Mouse (Mus musculus): Measurements from ENCODE around the gene Fkbp7. TPM values are rescaled to one million over a fixed set of nuclear protein-coding genes. Genes with fewer than 3 reads are reported as not detected.

Gene Fkbp7
- total RNA-seq (2021): 10 to 100 TPM; 41.3 to 46.0 TPM
- long read RNA-seq, experiment 1, transcript Fkbp7-201 (4 exons, 860 nt): major isoform, 14 of 23 reads
- long read RNA-seq, experiment 1, partial matches to known transcripts: 2 of 23 reads
- long read RNA-seq, experiment 1, other reads (novel, unspliced or antisense): 7 of 23 reads
- long read RNA-seq, experiment 2, transcript Fkbp7-201 (4 exons, 860 nt): major isoform, 16 of 23 reads
- long read RNA-seq, experiment 2, partial matches to known transcripts: 0 of 23 reads
- long read RNA-seq, experiment 2, other reads (novel, unspliced or antisense): 7 of 23 reads

GRCm38 (mm10) chr2:76672966-76673392 lies at the start of gene Fkbp7:
Fkbp7 (minus strand) TSS chr2:76673116.
- DNase-seq (ENCODE audit: low spot score in 2 of 2): peak; percentile 82 to 88

GRCm38 (mm10) chr2:76719650-76720049 lies 46.7 kb upstream of the Fkbp7 start:
- DNase-seq (ENCODE audit: low spot score in 2 of 2): no peak

- no peak for DNase-seq (ENCODE audit: low spot score in 2 of 2)
Measured at GRCm38 (mm10) chr2:76714984-76715383, 42.1 kb upstream of the Fkbp7 start.

- no peak for DNase-seq (ENCODE audit: low spot score in 2 of 2)
Measured at GRCm38 (mm10) chr2:76708512-76708911, 35.6 kb upstream of the Fkbp7 start.

- no peak for DNase-seq (ENCODE audit: low spot score in 2 of 2)
Measured at GRCm38 (mm10) chr2:76705655-76706054, 32.7 kb upstream of the Fkbp7 start.

- no peak for DNase-seq (ENCODE audit: low spot score in 2 of 2)
Measured at GRCm38 (mm10) chr2:76702751-76703150, 29.8 kb upstream of the Fkbp7 start.

GRCm38 (mm10) chr2:76702188-76702587 lies 29.3 kb upstream of the Fkbp7 start:
- no peak for DNase-seq (ENCODE audit: low spot score in 2 of 2)

- no peak for DNase-seq (ENCODE audit: low spot score in 2 of 2)
Measured at GRCm38 (mm10) chr2:76695290-76695689, 22.4 kb upstream of the Fkbp7 start.

- no peak for DNase-seq (ENCODE audit: low spot score in 2 of 2)
Measured at GRCm38 (mm10) chr2:76693765-76694164, 20.8 kb upstream of the Fkbp7 start.

- no peak for DNase-seq (ENCODE audit: low spot score in 2 of 2)
Measured at GRCm38 (mm10) chr2:76690436-76691204, 17.7 kb upstream of the Fkbp7 start.

GRCm38 (mm10) chr2:76688162-76688561 lies 15.2 kb upstream of the Fkbp7 start:
- DNase-seq (ENCODE audit: low spot score in 2 of 2): no peak

GRCm38 (mm10) chr2:76687608-76688007 lies 14.7 kb upstream of the Fkbp7 start:
- DNase-seq (ENCODE audit: low spot score in 2 of 2): no peak

GRCm38 (mm10) chr2:76686986-76687385 lies 14.1 kb upstream of the Fkbp7 start:
- DNase-seq (ENCODE audit: low spot score in 2 of 2): no peak

- DNase-seq (ENCODE audit: low spot score in 2 of 2): no peak
Measured at GRCm38 (mm10) chr2:76682301-76682700, 9.4 kb upstream of the Fkbp7 start.

GRCm38 (mm10) chr2:76676401-76677226 lies 3.7 kb upstream of the Fkbp7 start:
- DNase-seq (ENCODE audit: low spot score in 2 of 2): no peak

- DNase-seq (ENCODE audit: low spot score in 2 of 2): no peak
Measured at GRCm38 (mm10) chr2:76675949-76676348, 3.0 kb upstream of the Fkbp7 start.

GRCm38 (mm10) chr2:76675451-76675850 lies 2.5 kb upstream of the Fkbp7 start:
- no peak for DNase-seq (ENCODE audit: low spot score in 2 of 2)

GRCm38 (mm10) chr2:76674725-76675427 lies 2.0 kb upstream of the Fkbp7 start, which contains the start of gene Plekha3:
Plekha3 (plus strand) TSS chr2:76675281.
- peak; percentile 79 to 85 for DNase-seq (ENCODE audit: low spot score in 2 of 2)

- DNase-seq (ENCODE audit: low spot score in 2 of 2): peak in 1 of 2 experiments; percentile 32
Measured at GRCm38 (mm10) chr2:76673472-76674081, 661 bp upstream of the Fkbp7 start.

- DNase-seq (ENCODE audit: low spot score in 2 of 2): no peak
Measured at GRCm38 (mm10) chr2:76672134-76672745, 676 bp downstream of the Fkbp7 start.

All from gastrocnemius, postnatal 4 days (tissue).